Mouse (Mus musculus) testis, postnatal 14 days (tissue): ENCODE measurements around the gene B9d2.

ENCODE experiments used
- DNase-seq: peaks from one replicate; pipeline ENCODE4 v3.0.0; 2021; ENCODE audit warnings: low spot score

The B9d2 gene

DNA sequence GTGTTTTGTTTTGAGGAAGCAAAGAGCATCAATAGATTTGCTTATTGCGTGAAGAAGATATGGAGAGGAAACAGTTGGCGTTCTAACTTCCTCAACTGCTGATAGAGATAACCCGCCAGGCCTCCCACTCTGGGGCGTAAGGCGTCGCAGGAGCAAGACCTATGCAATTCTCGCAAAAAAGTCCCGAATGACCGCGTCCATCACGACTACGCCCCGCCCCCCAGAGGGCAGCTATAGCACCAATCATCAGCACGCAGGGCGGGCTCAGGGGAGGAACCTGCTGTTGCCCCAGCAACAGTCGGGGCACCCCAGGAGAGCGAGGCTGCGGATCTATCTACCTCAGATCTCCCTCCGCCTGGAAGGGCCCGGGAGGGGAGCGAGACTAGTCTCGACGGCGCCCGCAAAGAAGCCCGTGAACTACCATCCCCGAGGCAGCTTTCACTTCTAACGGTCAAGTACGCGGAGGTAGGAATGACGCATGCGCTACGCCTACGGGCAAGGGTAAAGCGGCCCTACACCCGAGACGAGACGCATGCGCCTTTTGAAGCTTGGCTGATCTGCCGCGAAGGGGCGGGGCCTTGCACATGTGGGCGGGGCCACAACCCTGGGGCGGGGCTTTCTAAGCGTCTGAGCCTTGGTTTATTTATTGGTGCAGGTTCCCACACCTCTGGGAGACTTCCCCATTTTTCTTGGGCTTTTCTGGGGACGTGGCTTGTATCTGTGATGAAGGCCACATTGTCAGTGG, at the start of gene B9d2:
Gene B9d2, plus strand, starts transcription at position 267 of the 745 bp plus-strand sequence.
- peak; percentile 94 for DNase-seq

DNA sequence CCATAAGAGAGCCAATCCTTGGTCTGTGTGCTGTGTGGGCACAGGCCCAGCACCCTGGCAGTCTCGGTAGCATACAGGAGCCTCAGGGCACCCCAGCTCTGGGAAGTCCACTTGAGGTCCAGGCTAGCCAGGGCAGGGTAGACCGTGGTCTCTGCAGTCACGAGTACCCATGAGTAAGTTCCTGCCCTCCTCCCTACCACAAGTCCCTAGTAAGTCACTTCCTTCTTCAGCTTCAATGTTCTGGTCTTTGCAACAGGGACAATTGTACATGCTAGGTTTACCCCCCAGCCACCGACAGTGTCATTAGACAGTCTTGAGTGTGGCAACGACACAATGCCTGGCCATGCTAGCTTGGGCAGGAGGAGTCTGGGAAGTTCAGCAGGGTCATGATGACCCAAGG, 47.9 kb upstream of the B9d2 start:
- no peak for DNase-seq

GRCm38 (mm10) chr7:25636373-25636772, 44.2 kb upstream of the B9d2 start:
- DNase-seq, result no peak

- no peak for DNase-seq
Observed at GRCm38 (mm10) chr7:25637099-25637498, 43.5 kb upstream of the B9d2 start.

DNA sequence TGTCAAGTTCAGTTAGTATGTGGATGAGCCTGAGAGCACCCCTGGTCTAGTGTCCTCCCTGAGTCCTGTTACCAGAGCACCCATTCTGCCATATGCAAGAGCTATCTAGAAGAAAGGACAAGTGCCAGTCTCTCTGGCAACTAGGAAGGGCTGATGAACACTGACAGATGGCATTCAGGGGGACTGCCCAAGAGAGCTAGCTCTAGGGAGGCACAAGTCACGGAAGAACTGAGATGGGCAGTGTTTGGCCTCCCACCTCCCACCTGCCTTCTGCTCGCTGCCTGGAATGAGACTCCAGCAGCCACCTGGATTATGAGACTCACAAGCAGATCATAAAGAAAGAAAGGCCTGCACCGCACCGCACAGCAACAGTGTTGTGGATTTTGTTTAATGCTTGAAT, 40.8 kb upstream of the B9d2 start:
- no peak for DNase-seq

DNA sequence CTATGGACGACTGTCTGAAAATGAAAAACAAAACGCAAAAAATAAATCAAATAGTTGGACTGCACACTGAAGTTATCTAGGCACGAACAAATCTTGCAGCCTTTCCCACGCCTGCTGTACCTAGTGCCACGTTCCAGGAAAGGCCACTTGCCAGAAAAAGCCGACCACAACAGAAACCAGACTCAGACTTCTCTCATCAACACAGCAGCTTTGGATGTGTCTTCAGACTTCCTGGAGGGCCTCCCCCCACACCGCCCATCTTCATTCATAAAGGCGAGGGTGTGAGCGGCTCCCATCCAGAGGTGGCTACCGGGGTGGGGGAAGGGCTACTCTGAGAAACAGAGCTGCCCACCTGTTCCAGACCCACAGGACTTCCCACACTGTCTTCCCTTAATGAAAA, 36.4 kb upstream of the B9d2 start:
- no peak for DNase-seq

GRCm38 (mm10) chr7:25644631-25645030, 35.9 kb upstream of the B9d2 start:
- no peak for DNase-seq

DNA sequence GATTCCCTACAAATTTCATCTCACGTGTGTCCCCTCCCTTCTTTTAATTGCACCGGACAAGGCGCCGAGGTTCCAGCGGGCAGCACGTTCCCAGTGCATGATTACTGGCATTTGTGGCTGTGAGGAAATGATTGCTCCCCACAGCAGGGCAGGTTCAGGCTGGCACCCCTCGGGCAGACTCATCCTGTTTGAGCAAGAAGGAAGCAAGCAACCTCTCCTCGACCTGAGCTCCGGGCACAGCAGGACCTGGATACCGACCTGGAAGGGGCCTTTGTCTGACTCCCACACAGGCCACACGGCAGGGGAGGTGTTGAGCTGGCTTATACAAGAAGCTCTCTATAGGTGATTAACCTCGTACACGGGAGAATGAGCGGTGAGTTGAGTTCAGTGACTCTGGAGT, 35.5 kb upstream of the B9d2 start:
- no peak for DNase-seq

GRCm38 (mm10) chr7:25647574-25648123, 32.9 kb upstream of the B9d2 start:
- DNase-seq, result no peak

- no peak for DNase-seq
Observed at GRCm38 (mm10) chr7:25649839-25650238, 30.7 kb upstream of the B9d2 start.

DNA sequence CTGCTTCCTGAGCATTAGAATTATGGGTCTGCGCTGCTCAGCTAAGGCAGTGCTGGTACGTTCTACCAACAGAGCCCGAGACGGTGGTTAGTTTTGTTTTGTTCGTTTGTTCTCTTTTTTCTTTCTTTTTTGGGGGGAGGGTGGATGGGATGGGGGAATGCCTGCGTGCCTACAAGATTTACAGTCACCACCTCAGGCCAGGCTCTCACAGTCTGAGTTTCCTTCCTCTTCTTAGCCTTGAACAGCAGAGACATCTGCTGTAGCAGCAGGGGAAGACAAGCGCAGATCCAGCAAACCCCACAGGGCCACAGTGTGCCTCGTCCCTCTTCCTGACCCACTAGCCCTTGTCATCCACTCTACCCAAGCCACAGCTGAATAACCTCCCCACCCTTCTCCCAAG, 29.3 kb upstream of the B9d2 start:
- no peak for DNase-seq

DNA sequence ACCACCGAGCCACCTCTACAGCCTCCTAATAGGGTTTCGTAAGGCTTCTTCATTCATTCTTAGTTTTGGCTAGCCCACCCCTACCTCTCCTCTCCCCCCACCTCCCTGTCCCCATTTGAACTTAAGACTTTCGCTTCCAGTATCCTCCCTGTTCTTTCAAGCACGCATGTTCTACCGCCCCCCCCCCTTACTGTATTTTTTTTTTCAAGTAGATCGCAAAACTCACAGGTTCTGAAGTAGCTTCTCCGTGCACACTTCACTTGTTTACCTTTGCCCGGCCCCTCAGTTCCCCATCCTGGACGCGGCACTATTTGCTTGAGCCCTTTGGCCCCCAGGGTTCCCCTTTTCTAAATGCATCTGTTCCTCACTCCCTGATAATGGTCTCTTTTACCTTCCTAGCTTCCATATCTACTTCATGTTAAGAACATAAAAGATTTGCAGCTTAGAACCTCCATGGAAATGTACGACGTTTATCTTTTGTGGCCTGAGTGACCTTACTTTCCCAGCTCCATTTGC, 28.3 kb upstream of the B9d2 start:
- no peak for DNase-seq

- DNase-seq, result no peak
Observed at GRCm38 (mm10) chr7:25655601-25656428, 24.8 kb upstream of the B9d2 start.

DNA sequence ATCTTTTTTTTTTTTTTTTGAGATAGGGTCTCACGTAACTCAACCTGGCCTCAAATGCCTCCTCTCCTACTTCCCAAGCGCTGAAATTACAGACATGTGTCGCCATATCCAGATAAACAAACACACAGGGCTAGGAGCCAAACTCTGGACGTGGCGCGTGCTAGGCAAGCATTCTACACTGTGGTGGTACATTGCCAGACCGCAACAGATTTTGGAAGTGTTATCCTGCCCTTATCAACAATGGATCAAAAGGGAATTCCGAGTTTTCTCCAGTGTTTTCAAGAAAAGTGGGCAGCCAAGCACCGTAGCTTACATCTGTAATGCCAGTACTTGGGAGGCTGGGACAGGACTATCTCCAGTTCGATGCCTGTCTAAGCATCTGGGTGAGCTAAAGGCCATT, 22.8 kb upstream of the B9d2 start:
- no peak for DNase-seq

DNA sequence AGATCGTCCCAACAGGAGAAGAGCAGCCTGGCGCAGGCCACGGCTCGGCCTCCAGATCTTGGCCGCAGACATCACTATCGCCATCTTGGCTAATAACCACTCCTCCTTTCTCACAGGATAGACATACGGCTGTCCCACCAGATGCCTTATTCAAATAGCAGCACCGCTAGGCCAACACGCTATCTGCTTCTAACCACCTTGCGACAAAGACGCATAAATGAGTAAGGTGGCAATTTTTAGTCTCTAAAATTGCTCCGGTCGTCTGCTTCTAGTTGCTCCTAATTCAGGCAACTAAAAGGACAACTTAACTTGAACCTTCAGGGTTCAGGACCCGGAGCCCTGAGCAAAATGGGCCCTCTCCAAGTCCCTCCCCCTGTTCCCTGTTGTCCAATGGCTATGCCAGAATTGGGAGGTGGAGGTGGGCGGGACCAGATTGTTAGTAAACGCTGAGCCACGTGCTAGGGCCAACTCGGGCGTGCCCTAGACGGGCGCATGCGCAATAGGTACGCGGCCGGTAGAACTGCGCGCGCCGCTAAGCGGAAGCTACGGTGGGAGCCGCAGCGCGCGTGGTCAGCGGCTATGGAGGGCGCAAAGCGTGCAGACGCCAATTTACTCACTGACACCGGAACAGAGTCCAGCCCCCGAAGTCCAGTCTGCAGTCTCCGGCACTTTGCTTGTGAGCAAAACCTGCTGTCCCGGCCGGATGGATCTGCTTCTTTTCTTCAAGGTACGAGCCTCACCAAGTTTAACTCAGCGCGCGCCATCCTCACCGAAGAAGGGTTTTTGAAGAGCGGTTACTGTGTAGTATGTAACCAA, 21.7 kb upstream of the B9d2 start, which contains the start of the genes Bckdha and Exosc5:
Gene Bckdha, minus strand, starts transcription at position 325 of the 816 bp plus-strand sequence.
Gene Exosc5, plus strand, starts transcription at position 508 of the 816 bp plus-strand sequence.
- DNase-seq, result peak; percentile 99

GRCm38 (mm10) chr7:25666381-25666780, 14.2 kb upstream of the B9d2 start:
- peak; percentile 53 for DNase-seq

- no peak for DNase-seq
Observed at GRCm38 (mm10) chr7:25669158-25669557, 11.4 kb upstream of the B9d2 start.

- DNase-seq, result no peak
Observed at GRCm38 (mm10) chr7:25669631-25670030, 10.9 kb upstream of the B9d2 start.

GRCm38 (mm10) chr7:25670096-25670495, 10.5 kb upstream of the B9d2 start:
- DNase-seq, result no peak

- DNase-seq, result no peak
Observed at GRCm38 (mm10) chr7:25671686-25672085, 8.9 kb upstream of the B9d2 start.

DNA sequence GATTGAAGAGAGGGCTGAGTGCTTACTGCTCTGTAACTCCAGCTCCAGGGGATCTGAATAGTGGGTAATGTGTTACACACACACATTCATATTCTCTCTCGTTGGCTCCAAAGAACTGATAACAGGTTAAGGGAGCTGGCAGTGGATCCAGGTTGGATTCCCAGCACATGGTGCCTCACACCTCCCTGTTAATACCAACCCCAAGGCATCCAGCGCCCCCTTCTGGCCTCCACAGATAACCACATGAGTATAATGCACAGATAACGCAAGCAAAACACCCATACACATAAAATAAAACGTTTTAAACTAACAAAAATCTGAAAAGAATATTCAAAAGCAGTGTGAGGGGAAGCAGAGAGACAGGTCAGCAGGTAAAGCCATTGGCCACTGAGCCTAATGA, 8.1 kb upstream of the B9d2 start:
- DNase-seq, result no peak

GRCm38 (mm10) chr7:25674297-25674696, 6.3 kb upstream of the B9d2 start:
- no peak for DNase-seq
